Comparison of ENCODE assay signal across 8 mouse cellular contexts in the genomic region with DNA sequence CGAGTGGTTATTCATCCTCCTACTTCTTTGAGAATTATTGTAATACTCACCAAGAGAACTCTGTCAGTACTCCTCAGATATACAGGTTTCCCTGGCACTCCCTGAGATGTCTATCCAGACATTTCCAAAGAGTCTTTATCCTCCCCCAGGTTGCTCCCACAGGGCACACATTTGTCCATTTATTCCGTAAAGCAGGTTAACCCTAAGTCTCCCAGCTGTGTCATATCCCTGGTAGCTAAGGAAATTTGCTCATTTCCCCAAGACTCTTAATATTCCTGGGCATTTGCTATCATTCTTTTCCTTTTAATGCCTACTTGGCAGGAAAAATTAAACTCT. TPM values are rescaled to one million over a fixed set of nuclear protein-coding genes. Genes with fewer than 3 reads are reported as not detected.
A peak's percentile ranks its signal among the peaks of the same experiment; 100 is the strongest.
DNase-seq lines count a peak whose midpoint lies in the region; ATAC-seq and TF ChIP-seq lines count a peak whose summit lies in the region.

No protein-coding gene starts in this region.

- H3K27me3 ChIP-seq in kidney, postnatal 0 days (ENCODE audit: insufficient read depth, low read length): no peaks in the 10 kb centered on the region
- H3K27me3 ChIP-seq in embryonic facial prominence, embryonic 14.5 days (replicated peaks; ENCODE audit: control insufficient read depth, insufficient read depth, low read length): no peaks in the 10 kb centered on the region
- no peaks in the 10 kb centered on the region for H3K27me3 ChIP-seq in intestine, embryonic 15.5 days (replicated peaks)
- no peaks in the 10 kb centered on the region for H3K27me3 ChIP-seq in midbrain, postnatal 0 days (ENCODE audit: insufficient read depth, low read length)

- H3K4me2 ChIP-seq in kidney, postnatal 0 days (ENCODE audit: low read length): peak overlapping the region; percentile 55; the same call in 1 of the 2 replicates
- peak overlapping the region; percentile 71 for H3K4me2 ChIP-seq in embryonic facial prominence, embryonic 14.5 days (ENCODE audit: low read depth, low read length)
- H3K4me2 ChIP-seq in intestine, embryonic 15.5 days (replicated peaks): peak overlapping the region; percentile 80
- H3K4me2 ChIP-seq in midbrain, postnatal 0 days (ENCODE audit: low read depth, low read length, poor library complexity, severe bottlenecking): peak overlapping the region; percentile 72

- no peaks in the 10 kb centered on the region for H3K9me3 ChIP-seq in kidney, postnatal 0 days (replicated peaks; ENCODE audit: low read length)
- no peaks in the 10 kb centered on the region for H3K9me3 ChIP-seq in embryonic facial prominence, embryonic 14.5 days (ENCODE audit: control insufficient read depth, low read length)
- no peaks in the 10 kb centered on the region for H3K9me3 ChIP-seq in intestine, embryonic 15.5 days
- H3K9me3 ChIP-seq in midbrain, postnatal 0 days (ENCODE audit: low read length): no peaks in the 10 kb centered on the region

- H3K36me3 ChIP-seq in kidney, postnatal 0 days (ENCODE audit: insufficient read depth, low read length): no peaks in the 10 kb centered on the region
- H3K36me3 ChIP-seq in embryonic facial prominence, embryonic 14.5 days (ENCODE audit: control insufficient read depth, insufficient read depth, low read length): no peaks in the 10 kb centered on the region
- no peaks in the 10 kb centered on the region for H3K36me3 ChIP-seq in intestine, embryonic 15.5 days
- H3K36me3 ChIP-seq in midbrain, postnatal 0 days (ENCODE audit: insufficient read depth, low read length): no peaks in the 10 kb centered on the region

- no peak for DNase-seq in kidney, postnatal 0 days (ENCODE audit: low spot score)
- no peak for DNase-seq in kidney, postnatal 4 days
- no peak for DNase-seq in embryonic facial prominence, embryonic 14.5 days (ENCODE audit: low spot score)
- no peak for DNase-seq in midbrain, postnatal 0 days (ENCODE audit: low spot score)
- DNase-seq in yolk sac, embryonic 10.5 days (ENCODE audit: low spot score): no peak
- DNase-seq in T-cell, adult 2 months (ENCODE audit: low spot score): no peak
- DNase-seq in thymus, postnatal 0 days (ENCODE audit: low spot score): no peak

- no peak overlapping the region for H3K9ac ChIP-seq in kidney, postnatal 0 days (ENCODE audit: low read depth, low read length)
- peak overlapping the region; percentile 55; the same call in 1 of the 2 replicates for H3K9ac ChIP-seq in embryonic facial prominence, embryonic 14.5 days (ENCODE audit: low read depth, low read length)
- H3K9ac ChIP-seq in intestine, embryonic 15.5 days: no peak overlapping the region
- H3K9ac ChIP-seq in midbrain, postnatal 0 days (replicated peaks; ENCODE audit: low read length, poor library complexity, severe bottlenecking): peak overlapping the region; percentile 52; the same call in 1 of the 2 replicates

- 6% methylated on average over 2 of the region's 2 CpGs for WGBS in kidney, postnatal 0 days
- WGBS in embryonic facial prominence, embryonic 14.5 days: 10% methylated on average over 2 of the region's 2 CpGs
- WGBS in intestine, embryonic 15.5 days: 16% methylated on average over 2 of the region's 2 CpGs
- 1% methylated on average over 2 of the region's 2 CpGs for WGBS in midbrain, postnatal 0 days

- peaks cover 4% of the 10 kb centered on the region; the same call in 1 of the 2 replicates for H3K4me1 ChIP-seq in kidney, postnatal 0 days (replicated peaks; ENCODE audit: insufficient read depth, low read length)
- peaks cover 7% of the 10 kb centered on the region; the same call in 1 of the 2 replicates for H3K4me1 ChIP-seq in embryonic facial prominence, embryonic 14.5 days (ENCODE audit: control insufficient read depth, insufficient read depth, low read length)
- H3K4me1 ChIP-seq in intestine, embryonic 15.5 days (replicated peaks): no peaks in the 10 kb centered on the region
- H3K4me1 ChIP-seq in midbrain, postnatal 0 days (ENCODE audit: insufficient read depth, low read length): no peaks in the 10 kb centered on the region

- ATAC-seq in kidney, postnatal 0 days (replicated peaks; ENCODE audit: low FRiP score, low read depth): no peak
- ATAC-seq in embryonic facial prominence, embryonic 14.5 days (ENCODE audit: low read depth): no peak; the same call in 1 of the 2 replicates
- ATAC-seq in intestine, embryonic 15.5 days: no peak
- ATAC-seq in midbrain, postnatal 0 days (ENCODE audit: low FRiP score): no peak

- H3K27ac ChIP-seq in kidney, postnatal 0 days: no peak overlapping the region
- no peak overlapping the region for H3K27ac ChIP-seq in embryonic facial prominence, embryonic 14.5 days (replicated peaks; ENCODE audit: low read depth, low read length)
- H3K27ac ChIP-seq in intestine, embryonic 15.5 days: no peak overlapping the region
- H3K27ac ChIP-seq in midbrain, postnatal 0 days (ENCODE audit: low read depth, low read length): 0 out of 2 replicates have a peak overlapping the region, but pooled peaks have one; percentile 32

- H3K4me3 ChIP-seq in kidney, postnatal 0 days (replicated peaks; ENCODE audit: low read depth, low read length): no peak overlapping the region
- H3K4me3 ChIP-seq in embryonic facial prominence, embryonic 14.5 days (ENCODE audit: low read depth, low read length): peak overlapping the region; percentile 40
- H3K4me3 ChIP-seq in intestine, embryonic 15.5 days (replicated peaks): 0 out of 2 replicates have a peak overlapping the region, but pooled peaks have one; percentile 28
- H3K4me3 ChIP-seq in midbrain, postnatal 0 days (ENCODE audit: low read depth, low read length): peak overlapping the region; percentile 39

- TF ChIP-seq CTCF in kidney, postnatal 0 days (IDR thresholded peaks at IDR 0.05; ENCODE audit: low read depth): no peak
- TF ChIP-seq CTCF in midbrain, postnatal 0 days (IDR thresholded peaks at IDR 0.05): no peak

RNA-seq across cellular contexts. Expression of a gene that starts 0.3 kb away (rescaled TPM):
- polyA plus RNA-seq in kidney, postnatal 0 days (2015; fragmentation: Nextera tagmentation; extraction: Ambion mirVana): 0.37 and 0.51 TPM in 2 replicates
- 0.14 and 0.36 TPM in 2 replicates for polyA plus RNA-seq in embryonic facial prominence, embryonic 14.5 days (2014; fragmentation: Nextera tagmentation; extraction: Ambion mirVana)
- polyA plus RNA-seq in intestine, embryonic 15.5 days (2015; fragmentation: Nextera tagmentation; extraction: Ambion mirVana): 0.85 and 1.1 TPM in 2 replicates
- 0.44 and 0.47 TPM in 2 replicates for total RNA-seq in midbrain, postnatal 0 days (2014; rRNA removed)
- 0.17 and 0.54 TPM in 2 replicates for polyA plus RNA-seq in midbrain, postnatal 0 days (2015; fragmentation: Nextera tagmentation; extraction: Ambion mirVana)
- polyA plus RNA-seq in thymus, postnatal 0 days (2015; fragmentation: Nextera tagmentation; extraction: Ambion mirVana): 0.03 and 0.13 TPM in 2 replicates

Comparison
In these comparisons a context has a peak if more than half of its experiments do, and no peak if none do; other contexts are left out.
1. H3K9ac ChIP-seq: peak in embryonic facial prominence, embryonic 14.5 days (single experiment) and midbrain, postnatal 0 days (single experiment); none in kidney, postnatal 0 days (single experiment) and intestine, embryonic 15.5 days (single experiment).
2. Peak in every context shown above with its lines, with median percentiles within 50 percentile points of each other: H3K4me2 ChIP-seq.